Mouse (Mus musculus) embryonic facial prominence, embryonic 14.5 days (tissue): ENCODE measurements at regions not wholly inside any gene's neighbourhood (a gene's known extent, or its start where the extent isn't known, plus 50 kb on each side); places are given as distances from the start of the nearest gene placed in this dataset.

Source experiments
- ATAC-seq: fragments of 200-750 bp; cut with Nextera tagmentation; 2 replicates; pipeline ENCODE4 v1.8.0; 2017; ENCODE audit warnings: low read depth, moderate number of reproducible peaks, moderate TSS enrichment
- DNase-seq: peaks from one replicate; pipeline ENCODE4 v3.0.0-alpha.2; 2015; ENCODE audit warnings: low spot score
- H3K27ac ChIP-seq: fragments of 300-500 bp; sonication (generic); replicated peaks from 2 replicates; pipeline ENCODE4 v1.5.1; 2014; ENCODE audit warnings: low read depth, mild to moderate bottlenecking, low read length, moderate library complexity
- H3K27me3 ChIP-seq: fragments of 300-500 bp; sonication (generic); replicated peaks from 2 replicates; pipeline ENCODE4 v1.6.1; 2014; ENCODE audit warnings: low read length; ENCODE audit not compliant: control insufficient read depth, insufficient read depth
- H3K36me3 ChIP-seq: fragments of 300-500 bp; sonication (generic); 2 replicates; pipeline ENCODE4 v1.6.1; 2014; ENCODE audit warnings: low read length, mixed read lengths; ENCODE audit not compliant: control insufficient read depth, insufficient read depth
- H3K4me1 ChIP-seq: fragments of 300-500 bp; sonication (generic); 2 replicates; pipeline ENCODE4 v1.6.1; 2014; ENCODE audit warnings: antibody characterized with exemption, low read length; ENCODE audit not compliant: control insufficient read depth, insufficient read depth
- H3K4me2 ChIP-seq: fragments of 300-500 bp; sonication (generic); 2 replicates; pipeline ENCODE4 v1.6.1; 2014; ENCODE audit warnings: low read depth, mild to moderate bottlenecking, low read length, moderate library complexity, mixed read lengths
- H3K4me3 ChIP-seq: fragments of 300-500 bp; sonication (generic); 2 replicates; pipeline ENCODE4 v1.5.1; 2014; ENCODE audit warnings: low read depth, mild to moderate bottlenecking, low read length
- H3K9ac ChIP-seq: fragments of 300-500 bp; sonication (generic); 2 replicates; pipeline ENCODE4 v1.6.1; 2014; ENCODE audit warnings: low read depth, mild to moderate bottlenecking, low read length, moderate library complexity, mixed read lengths
- H3K9me3 ChIP-seq: fragments of 300-500 bp; sonication (generic); 2 replicates; pipeline ENCODE4 v1.6.1; 2016; ENCODE audit warnings: low read length; ENCODE audit not compliant: control insufficient read depth
- WGBS: fragments of 180-500 bp; shearing (Covaris S2); extraction: QIAGEN DNeasy Blood & Tissue Kit; methylation state at CpG from one replicate; pipeline ENCODE4 v1.1.7; 2014; 5-methylcytosine and 5-hydroxymethylcytosine counted together

DNA sequence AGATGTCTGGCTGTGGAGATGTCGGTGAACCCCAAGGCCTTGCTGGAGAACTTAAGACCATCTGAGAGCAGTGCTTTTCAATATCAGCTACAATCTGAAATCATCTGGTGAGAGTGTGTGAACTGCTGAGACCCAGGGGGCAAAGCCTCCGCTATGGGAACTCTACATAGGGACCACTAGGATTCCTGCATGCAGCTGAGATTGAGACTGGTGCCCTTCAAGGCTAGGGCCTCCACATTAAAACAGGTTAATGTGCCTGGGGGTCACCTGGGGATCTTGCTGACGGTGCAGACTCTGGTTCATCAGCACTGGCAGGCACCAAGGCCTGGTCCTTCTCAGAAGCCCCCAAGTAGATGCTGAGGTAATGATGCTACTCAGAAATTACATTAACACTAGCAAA, 154.6 kb downstream of the Kdr start:
- Histone ChIP-seq H3K9me3 (no peaks in the 10 kb centered on the region), H3K4me2 (no peak overlapping the region), H3K4me1 (no peaks in the 10 kb centered on the region), H3K27me3 (no peaks in the 10 kb centered on the region), H3K27ac (no peak overlapping the region), H3K9ac (no peak overlapping the region), H3K36me3 (no peaks in the 10 kb centered on the region), H3K4me3 (no peak overlapping the region)
- no peak for ATAC-seq
- 81% methylated on average over 3 of the region's 3 CpGs for WGBS
- no peak for DNase-seq

DNA sequence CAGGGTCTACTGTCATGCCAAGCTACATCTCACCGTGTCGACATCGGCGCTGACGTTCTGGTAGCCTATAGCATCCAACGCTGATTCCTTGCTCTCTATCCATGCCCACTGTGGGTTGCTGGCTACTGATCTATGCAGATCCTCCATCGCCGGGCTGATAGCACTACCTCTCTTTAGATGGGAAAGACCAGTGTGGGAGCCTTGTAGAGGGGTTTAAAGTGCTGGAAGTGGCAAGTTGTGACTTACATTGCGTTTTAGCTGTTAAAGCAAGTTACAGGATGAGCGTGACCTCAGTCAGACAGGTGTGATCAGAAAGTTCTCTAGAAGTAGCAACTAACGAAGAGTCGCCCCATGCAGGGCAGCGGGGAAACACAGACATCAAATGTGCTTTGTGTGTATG, 160.9 kb downstream of the Kdr start:
- DNase-seq = no peak
- H3K4me2 ChIP-seq = no peak overlapping the region
- peaks cover 6% of the 10 kb centered on the region; the same call in 1 of the 2 replicates for H3K9me3 ChIP-seq
- WGBS = 94% methylated on average over 13 of the region's 13 CpGs
- H3K27me3 ChIP-seq = no peaks in the 10 kb centered on the region
- H3K4me3 ChIP-seq = no peak overlapping the region
- no peak overlapping the region for H3K27ac ChIP-seq
- no peak for ATAC-seq
- H3K4me1 ChIP-seq = no peaks in the 10 kb centered on the region
- no peaks in the 10 kb centered on the region for H3K36me3 ChIP-seq
- H3K9ac ChIP-seq = no peak overlapping the region

DNA sequence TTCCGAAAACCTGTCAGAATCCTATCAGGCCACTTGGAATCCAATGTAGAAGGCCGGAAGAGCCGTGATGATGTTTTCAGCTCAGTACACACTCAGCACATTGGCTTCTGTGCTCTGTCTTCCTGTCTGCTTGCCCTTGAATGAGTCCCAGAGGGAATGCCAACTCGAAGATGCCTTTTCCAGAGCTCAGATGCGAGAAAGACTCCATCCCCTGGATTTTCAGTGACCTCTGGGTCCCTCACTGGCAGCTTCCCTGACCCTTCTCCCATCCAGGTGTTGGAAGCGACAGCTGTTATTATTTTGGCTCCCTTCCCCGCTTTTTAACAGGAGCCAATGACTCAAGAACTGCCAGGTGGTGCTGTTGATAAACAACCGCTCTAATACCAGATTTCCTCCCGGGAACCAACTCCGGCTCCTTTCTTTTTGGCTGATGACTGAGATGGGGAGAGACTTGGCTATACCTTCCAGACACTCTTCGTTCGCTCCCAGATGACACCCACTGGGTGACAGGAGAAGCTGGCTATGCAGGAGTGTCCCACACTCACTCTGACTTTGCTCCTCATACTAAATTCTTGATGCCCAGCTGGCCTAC, 163.8 kb downstream of the Kdr start:
- no peaks in the 10 kb centered on the region for H3K27me3 ChIP-seq
- ATAC-seq = no peak
- no peak overlapping the region for H3K4me2 ChIP-seq
- WGBS = 68% methylated on average over 12 of the region's 12 CpGs
- H3K4me3 ChIP-seq = no peak overlapping the region
- H3K4me1 ChIP-seq = no peaks in the 10 kb centered on the region
- H3K9me3 ChIP-seq = peaks cover 6% of the 10 kb centered on the region; the same call in 1 of the 2 replicates
- no peaks in the 10 kb centered on the region for H3K36me3 ChIP-seq
- peak; percentile 18 for DNase-seq
- H3K9ac ChIP-seq = no peak overlapping the region
- no peak overlapping the region for H3K27ac ChIP-seq

DNA sequence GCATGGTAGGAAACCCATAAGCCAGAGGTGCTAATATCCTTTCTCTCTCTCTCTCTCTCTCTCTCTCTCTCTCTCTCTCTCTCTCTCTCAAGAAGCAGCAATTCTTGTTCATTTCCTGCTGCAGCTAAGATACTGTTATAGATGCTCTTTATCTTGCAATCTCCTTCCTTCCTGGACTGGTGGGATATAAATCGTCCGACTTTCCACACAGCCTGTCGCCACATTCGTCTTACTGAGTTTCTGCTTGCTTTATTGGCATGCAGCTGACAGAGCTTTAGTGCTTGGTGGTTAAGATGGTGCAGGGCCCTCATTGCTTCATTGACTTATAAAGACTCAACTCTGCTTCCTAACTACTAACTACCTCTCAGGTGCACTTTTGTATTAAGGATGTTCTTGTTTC, 165.6 kb downstream of the Kdr start:
- Histone ChIP-seq H3K9ac (no peak overlapping the region), H3K4me2 (no peak overlapping the region), H3K9me3 (peaks cover 6% of the 10 kb centered on the region; the same call in 1 of the 2 replicates), H3K4me1 (no peaks in the 10 kb centered on the region), H3K36me3 (no peaks in the 10 kb centered on the region), H3K27me3 (no peaks in the 10 kb centered on the region), H3K4me3 (no peak overlapping the region), H3K27ac (no peak overlapping the region)
- WGBS = 69% methylated on average over 4 of the region's 4 CpGs
- DNase-seq = no peak
- ATAC-seq = no peak

DNA sequence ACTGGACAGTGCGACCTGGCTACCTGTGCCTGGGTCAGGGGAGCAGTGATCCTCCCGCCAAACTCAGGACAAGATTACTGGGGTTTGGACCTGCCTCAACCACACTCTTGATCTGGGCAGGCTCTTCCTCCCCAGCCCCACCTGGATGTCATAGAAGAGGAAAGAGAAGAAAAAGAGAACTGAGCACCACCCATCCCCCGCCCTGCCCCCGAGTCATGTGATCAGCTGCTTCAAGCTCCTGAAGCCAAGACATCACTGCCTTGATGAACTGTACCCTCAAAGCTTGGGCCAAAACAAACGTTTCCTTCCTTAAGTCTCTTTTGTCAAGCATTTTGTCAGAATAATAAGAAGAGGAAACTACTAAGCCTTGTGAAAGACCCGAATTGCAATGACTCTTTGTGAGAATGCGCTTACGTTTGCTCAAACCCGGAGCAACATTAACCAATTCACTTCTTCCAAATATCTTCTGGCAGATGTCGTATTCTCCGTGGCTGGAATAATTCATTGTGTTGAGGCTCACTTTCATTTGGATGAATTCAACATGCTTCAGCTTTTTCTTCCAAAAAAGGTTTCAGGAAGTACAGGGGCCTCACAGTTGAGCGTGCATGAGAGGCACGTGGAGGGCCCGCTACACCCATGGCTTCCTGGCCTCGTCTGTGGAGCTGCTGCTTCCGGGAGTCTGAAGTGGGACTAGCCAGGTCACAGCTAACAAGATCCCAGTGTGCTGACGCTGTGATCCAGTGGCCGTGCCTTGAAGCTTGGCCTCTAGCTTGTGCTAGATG, 169.5 kb downstream of the Kdr start:
- Histone ChIP-seq H3K27me3 (no peaks in the 10 kb centered on the region), H3K4me1 (no peaks in the 10 kb centered on the region), H3K27ac (no peak overlapping the region), H3K9ac (no peak overlapping the region), H3K9me3 (no peaks in the 10 kb centered on the region), H3K36me3 (no peaks in the 10 kb centered on the region), H3K4me3 (no peak overlapping the region), H3K4me2 (no peak overlapping the region)
- no peak for DNase-seq
- 76% methylated on average over 18 of the region's 18 CpGs for whole genome bisulfite sequencing
- no peak for ATAC-seq

DNA sequence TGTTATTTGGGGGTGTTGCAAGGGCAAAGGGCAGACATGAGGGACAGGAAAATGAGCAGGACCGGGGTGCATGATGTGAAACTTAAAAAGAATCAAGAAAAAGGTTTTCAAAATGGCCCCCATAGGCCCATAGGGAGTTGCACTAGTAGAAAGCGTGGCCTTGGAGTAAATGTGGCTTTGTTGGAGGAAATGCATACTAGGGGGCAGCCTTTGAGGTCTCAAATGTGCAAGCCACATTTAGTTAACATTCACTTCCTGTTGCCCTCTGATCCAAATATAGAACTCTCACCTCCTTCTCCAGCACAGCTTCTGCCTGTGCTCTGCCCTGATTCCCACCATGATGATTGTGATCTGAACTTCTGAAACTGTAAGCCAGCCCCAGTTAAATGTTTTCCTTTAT, 173.2 kb downstream of the Kdr start:
- WGBS = 80% methylated on average over 2 of the region's 2 CpGs
- Histone ChIP-seq H3K9ac (no peak overlapping the region), H3K27me3 (no peaks in the 10 kb centered on the region), H3K4me2 (no peak overlapping the region), H3K4me3 (no peak overlapping the region), H3K9me3 (no peaks in the 10 kb centered on the region), H3K4me1 (no peaks in the 10 kb centered on the region), H3K36me3 (no peaks in the 10 kb centered on the region), H3K27ac (no peak overlapping the region)
- ATAC-seq (no peak), DNase-seq (no peak)

DNA sequence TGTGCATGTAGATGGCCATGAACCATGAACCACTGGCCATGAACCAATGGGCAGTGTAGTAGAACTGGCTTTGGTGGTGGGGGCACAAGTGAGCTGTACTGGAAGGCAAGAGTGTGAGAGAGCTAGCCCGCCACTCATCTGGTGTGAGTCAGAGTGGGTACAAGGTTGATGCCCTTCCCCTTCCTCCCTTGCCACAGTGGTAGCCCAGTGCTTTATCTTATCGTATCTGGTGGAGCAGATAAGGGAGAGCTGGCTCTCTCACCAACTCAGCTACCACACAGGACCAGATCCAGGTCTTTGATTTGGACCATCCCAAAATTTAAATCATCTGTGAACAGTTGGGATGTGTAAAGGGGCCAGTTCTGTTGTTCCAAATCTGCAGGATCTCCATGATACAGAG, 173.9 kb downstream of the Kdr start:
- no peak overlapping the region for H3K9ac ChIP-seq
- H3K9me3 ChIP-seq = no peaks in the 10 kb centered on the region
- ATAC-seq = no peak
- no peaks in the 10 kb centered on the region for H3K27me3 ChIP-seq
- no peaks in the 10 kb centered on the region for H3K4me1 ChIP-seq
- H3K4me2 ChIP-seq = no peak overlapping the region
- H3K27ac ChIP-seq = no peak overlapping the region
- DNase-seq = no peak
- no peak overlapping the region for H3K4me3 ChIP-seq
- H3K36me3 ChIP-seq = no peaks in the 10 kb centered on the region
- WGBS = 76% methylated on average over 2 of the region's 2 CpGs

DNA sequence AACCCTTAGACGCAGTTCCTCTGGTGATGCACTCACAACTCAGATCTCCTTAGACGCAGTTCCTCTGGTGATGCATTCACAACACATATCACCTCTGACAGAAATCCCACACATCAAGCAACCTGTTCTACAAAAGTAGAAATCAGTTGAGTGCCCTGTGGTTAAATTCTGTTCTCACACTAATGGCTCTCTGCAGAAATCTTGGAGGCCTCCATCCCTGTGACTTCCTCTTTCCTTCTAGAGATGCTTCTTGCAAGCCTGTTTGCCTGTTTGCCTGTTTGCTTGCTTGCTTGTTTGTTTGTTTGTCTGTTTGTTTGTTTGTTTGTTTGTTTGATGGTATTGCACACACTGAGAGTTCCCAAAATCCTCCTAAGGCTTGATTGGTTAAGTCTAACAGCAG, 175.2 kb downstream of the Kdr start:
- Histone ChIP-seq H3K4me3 (no peak overlapping the region), H3K27ac (no peak overlapping the region), H3K4me1 (no peaks in the 10 kb centered on the region), H3K9ac (no peak overlapping the region), H3K9me3 (no peaks in the 10 kb centered on the region), H3K27me3 (no peaks in the 10 kb centered on the region), H3K36me3 (no peaks in the 10 kb centered on the region), H3K4me2 (no peak overlapping the region)
- ATAC-seq (no peak), DNase-seq (no peak)
- WGBS = 100% methylated on average over 2 of the region's 2 CpGs
